Mouse (Mus musculus) embryo, embryonic 11 days (tissue): ENCODE results near the gene Tst.

Experiments used
- DNase-seq: peaks from one replicate; pipeline ENCODE4 v3.0.0-alpha.2; 2015

Tst gene

GRCm38 (mm10) chr15:78405517-78406211 is at the start of gene Tst:
TSS of gene Tst (minus strand) at chr15:78405907.
- peak; percentile 90 for DNase-seq

DNA sequence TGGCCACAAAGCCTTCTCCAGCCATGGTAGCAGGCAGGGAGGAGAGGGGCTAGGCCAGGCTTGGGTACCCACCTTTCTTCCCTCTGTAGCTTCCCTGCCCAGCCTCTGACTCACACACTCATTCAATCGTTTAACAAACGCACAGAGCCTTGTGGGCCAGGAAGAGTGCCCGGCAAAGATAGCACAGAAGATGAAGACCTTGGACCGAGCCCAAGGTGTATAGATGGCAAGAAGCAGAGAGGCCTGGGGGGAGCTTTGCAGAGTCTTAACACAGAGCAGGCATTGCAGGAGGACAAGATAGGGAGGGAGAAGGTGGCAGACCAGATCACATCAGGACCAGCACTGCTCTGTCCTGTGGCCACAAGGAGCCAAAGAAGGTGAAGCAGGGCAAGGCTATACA is 49.5 kb upstream of the Tst start:
- no peak for DNase-seq

DNA sequence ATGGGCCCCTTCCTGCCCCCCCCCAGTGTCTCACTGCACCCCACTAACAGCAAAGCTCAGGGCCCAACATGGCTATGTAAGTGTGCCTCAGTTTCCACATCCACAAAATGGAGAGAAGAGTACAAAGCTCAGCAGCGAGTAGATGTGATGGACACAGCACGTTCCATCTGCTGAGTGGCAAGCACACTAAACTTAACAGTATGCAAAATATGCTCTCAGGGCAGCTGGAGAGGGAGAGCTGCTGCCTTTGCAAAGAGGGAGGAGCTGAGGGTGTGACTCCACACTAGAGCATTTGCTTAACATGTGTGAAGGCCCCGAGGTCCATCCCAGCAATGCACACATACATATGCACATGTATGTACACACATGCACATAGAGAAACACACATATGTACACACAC is 47.2 kb upstream of the Tst start:
- no peak for DNase-seq

DNA sequence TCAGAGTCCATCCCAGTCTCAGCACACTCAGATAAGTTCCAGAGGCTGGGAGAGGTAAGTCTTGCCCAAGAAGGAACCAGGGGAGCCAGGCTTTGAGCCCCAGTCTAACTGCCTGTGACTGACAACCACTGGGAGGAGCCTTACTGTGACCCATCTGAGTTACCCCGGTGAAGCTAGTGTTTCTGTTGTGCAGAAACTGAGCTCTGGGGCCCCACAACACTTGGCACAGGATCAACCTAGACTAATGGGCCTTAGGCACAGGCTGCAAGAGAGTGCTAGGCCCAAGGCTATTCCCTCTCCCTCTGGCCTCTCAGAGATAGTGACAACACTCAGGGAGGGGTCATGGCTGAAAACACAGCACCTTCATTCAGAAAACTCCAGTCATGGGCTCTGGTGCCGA is 45.5 kb upstream of the Tst start:
- no peak for DNase-seq

- no peak for DNase-seq
Observed at GRCm38 (mm10) chr15:78450419-78450768, 44.7 kb upstream of the Tst start.

DNA sequence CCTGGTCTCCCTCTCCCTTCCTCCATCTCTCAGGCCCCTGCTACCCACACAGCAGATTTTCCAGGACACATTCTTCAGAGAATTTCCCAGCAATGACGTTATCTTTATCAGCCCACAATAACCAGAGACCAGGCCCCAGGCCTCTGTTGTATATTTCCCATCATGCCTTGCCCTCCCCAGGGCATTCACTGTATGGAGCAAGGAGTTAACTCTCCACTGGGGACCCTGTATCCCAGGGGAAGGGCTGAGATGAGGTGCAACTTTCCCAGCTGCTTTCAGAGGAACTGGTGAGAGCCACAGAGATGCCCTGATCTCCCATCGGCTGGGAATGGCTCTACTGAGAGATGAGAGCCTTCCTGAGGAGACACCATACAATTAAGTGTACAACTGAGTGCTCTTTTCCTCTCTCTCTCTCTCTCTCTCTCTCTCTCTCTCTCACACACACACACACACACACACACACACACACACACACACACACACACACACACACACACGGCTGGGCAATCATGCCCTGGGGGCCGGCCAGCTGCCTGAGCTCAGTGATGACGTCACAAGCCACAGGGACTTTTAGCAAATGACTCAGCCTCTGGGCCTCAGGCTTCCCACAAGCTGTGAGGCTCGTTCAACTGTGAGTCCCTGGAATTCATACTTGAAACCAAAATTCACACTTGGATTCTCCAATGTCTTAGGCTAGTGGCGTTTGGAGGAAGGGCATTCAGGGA is 44.1 kb upstream of the Tst start:
- peak; percentile 64 for DNase-seq

- DNase-seq = no peak
Observed at GRCm38 (mm10) chr15:78449131-78449530, 43.4 kb upstream of the Tst start.

DNA sequence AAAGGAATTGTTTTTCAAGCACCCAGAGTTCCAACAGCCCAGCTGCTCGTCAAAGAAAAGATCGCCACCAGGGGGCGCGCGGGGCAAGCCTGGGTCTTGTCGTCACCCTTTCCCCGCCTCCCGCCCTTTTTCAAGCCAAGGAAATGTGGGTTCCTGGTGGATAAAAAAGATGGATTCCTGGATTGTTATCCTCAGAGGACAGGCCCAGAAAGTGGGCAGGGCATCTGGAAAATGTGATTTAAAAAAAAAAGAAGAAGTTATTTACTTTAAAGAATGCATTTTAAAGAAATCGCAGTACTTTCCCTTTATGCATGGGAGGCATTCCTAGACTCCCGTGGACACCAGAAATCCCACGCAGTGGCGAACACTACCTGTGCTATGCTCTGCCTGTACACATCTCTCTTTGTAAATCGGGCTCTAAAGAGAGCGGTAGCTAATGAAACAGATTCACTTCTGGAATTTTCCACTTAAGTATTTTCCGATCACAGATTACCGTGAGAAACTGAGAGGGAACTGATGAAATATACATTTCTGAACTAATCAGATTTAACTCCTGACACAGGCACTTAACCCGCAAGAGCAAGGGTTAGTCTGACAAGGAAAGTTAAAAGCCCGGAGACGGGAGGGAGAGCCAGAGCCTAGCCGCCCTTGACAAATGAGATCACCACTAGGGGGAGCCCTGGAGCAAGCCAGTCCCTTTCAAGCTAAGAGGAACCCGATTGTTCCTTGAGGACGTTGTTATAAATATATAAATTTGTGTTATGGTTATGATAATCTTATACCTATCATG is 42.2 kb upstream of the Tst start:
- peak; percentile 95 for DNase-seq

DNA sequence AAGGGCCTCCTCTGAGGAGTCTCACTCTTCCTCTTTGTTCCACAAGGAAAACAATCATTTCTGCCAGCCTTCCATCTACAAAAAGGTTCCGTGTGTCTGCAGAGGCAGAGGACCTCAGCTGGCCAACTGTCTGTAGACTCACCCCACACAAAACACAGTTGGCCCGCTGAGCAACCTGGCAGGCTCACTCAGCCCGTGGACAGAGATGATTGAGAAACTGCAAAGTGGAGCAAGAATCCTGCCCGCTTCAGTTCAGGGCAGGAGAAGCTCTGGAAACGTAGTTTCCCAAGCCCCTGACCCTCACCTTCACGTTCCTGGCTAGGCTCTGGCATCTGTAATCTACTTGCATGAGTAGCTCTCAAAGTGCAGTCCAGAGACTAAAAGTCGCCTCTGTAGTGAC is 41.4 kb upstream of the Tst start:
- no peak for DNase-seq

GRCm38 (mm10) chr15:78443857-78444256 is 38.1 kb upstream of the Tst start:
- DNase-seq = no peak

GRCm38 (mm10) chr15:78442231-78442630 is 36.5 kb upstream of the Tst start:
- no peak for DNase-seq

- no peak for DNase-seq
Observed at GRCm38 (mm10) chr15:78438973-78439372, 33.3 kb upstream of the Tst start.

- no peak for DNase-seq
Observed at GRCm38 (mm10) chr15:78438505-78438904, 32.8 kb upstream of the Tst start.

DNA sequence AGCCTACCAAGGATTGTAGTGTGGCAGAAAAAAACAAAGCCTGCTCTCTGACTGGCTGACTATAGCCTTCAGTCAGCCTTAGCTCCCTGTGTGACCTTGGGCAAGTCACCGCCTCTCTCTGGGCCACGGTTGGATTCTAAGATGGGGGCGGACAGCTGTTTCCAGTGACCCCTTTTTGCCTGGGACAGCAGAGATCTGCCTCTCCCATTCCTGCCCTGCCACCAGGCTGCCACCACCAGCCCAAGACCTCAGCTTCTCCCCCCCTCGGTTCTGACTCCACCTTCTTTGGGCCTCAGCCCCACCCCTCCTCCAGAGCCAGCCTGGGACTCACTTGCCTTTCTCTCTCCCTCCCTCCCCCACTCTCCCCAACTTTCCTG is 32.3 kb upstream of the Tst start:
- no peak for DNase-seq

GRCm38 (mm10) chr15:78437237-78438017 is 31.7 kb upstream of the Tst start:
- peak; percentile 56 for DNase-seq

DNA sequence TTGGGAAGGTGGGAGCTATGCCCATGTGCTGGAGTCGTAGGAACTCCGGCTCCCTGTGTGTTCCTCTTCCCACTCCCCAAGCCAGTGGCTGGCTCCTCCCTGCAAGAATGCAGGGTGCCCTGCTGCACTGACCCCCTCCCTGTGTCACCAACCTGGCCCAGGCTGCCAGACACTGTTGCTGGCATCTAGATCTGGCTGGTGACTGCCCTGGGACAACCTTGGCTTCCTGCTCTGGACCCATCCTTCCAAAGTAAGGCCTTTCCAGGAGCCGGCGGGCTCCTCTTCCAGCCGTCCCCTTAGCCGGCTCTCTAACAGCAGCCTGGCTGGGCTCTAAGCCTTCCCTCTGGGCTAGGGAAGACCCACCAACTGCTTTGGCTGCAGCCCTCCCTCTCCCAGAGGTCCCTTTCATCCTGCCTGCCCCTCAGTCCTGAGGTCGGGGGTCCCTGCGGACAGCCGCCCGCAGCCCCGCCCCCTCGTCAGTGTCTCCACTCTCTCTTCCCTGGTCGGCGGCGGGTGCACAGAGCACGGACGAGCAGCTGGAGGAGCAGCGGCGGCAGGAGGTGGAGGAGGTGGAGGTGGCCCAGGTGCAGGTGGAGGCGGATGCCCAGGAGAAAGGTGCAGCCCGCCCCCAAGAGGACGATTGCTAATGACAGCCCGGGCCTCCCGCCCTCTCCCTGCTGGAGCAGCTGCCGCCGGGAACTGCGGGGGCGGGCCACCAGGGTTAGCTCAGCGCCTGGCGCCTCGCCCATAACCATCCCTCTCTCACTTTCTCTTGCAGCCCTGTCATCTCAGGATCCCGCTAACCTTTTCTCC is 30.9 kb upstream of the Tst start:
- peak; percentile 79 for DNase-seq

GRCm38 (mm10) chr15:78435681-78436080 is 30.0 kb upstream of the Tst start:
- no peak for DNase-seq

DNA sequence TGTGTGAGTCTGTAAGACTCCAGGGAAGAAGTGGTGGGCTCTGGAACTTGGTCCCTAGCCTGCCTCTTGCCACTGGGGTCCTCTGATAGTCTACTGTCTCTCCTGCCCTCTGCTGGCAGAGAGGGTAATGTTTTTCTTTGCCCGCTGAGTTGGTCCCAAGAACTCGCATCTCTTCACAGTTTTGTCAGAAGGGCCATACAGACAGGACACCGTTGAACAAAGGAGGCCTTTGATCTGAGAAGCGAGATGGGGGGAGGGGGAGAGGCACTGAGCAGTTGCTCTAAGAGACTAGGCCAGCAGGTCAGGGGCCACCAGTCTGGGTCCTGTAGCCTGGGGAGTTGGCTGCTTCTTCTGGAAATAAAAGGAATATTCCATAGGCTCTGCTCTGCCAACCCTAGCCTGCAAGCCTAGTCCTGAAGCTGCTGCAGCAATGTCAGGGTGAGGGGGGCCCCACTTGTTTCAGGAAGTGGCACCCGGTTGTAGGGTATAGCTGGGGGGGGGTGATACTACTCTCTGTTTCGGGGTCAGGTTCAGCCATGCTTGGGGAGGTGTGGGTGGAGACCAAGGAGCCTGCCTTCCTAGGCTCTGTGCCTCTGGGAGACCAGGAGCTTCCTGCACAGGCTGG is 29.3 kb upstream of the Tst start:
- peak; percentile 77 for DNase-seq

DNA sequence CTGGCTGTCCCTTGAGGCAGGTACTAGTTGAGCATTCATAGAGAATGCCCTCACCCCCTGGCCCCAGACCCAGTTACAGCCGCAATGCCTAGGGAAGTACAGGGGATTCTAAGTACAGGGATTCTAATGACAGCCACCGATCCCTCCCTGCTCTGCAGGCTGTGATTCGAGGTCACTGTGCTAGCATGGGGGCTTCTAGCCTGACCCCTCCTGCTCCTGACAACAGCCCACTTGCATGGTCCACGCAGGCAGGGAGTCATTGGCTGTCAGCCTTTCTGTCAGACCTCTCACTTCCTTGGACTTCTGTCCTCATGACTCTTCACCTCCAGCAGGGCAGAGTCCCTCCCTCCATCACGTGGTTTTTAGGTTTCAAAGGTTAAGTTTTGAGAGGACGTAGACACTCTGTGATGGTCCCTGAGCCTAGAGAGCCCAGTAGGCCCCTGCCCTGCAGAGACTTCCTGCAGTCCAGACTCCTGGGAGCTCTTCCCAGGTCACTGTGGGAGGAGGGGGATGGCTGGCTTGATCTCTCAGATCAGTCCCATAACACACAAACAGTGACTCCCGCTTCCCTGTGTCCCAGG is 25.9 kb upstream of the Tst start:
- no peak for DNase-seq

GRCm38 (mm10) chr15:78430874-78431273 is 25.2 kb upstream of the Tst start:
- no peak for DNase-seq

DNA sequence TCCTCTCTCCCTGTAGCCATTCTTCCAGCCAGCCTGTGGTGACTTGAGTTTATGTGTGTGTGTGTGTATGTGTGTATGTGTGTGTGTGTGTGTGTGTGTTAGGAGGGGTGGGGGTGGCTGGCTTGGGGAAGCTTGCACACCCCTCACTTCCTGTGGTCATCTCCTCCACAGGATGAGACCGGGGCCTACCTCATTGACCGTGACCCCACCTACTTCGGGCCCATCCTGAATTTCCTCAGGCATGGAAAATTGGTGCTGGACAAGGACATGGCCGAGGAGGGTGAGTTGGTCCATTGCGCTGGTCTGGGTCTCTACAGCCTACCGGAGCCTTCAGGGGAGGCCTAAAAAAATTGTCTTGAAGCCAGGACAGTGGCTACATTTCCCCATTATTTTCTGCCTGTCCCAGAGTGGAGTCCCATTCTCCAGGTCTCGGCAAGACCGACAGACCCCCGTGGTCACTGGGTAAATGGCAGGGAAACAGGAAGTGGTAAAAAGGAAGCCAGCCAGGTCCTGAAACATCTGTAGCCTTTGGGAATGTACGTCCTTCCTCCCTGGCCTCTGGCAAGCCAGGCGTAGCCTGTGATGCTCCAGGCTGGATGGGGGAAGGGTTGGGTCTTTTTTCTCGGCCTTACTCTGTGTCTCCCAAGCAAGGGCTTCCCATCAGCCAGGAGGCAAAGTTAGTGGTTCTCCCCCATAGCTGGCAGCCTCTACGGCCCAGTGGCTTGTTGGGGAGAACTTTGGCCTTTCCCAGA is 24.3 kb upstream of the Tst start:
- DNase-seq = no peak
